Mouse (Mus musculus) gastrocnemius, postnatal 36 days (tissue): Measurements from ENCODE around the gene Slc24a2. TPM values are rescaled to one million over a fixed set of nuclear protein-coding genes. Genes with fewer than 3 reads are reported as not detected.

Experiments
- DNase-seq, 2 experiments: peaks; one replicate each; pipeline ENCODE4 v3.0.0; 2022
- intact Hi-C: fragments of 180-260 bp; cut with DNase I; formaldehyde crosslinking; loops from one replicate; pipeline ENCODE4 v1.15.1; 2025
- total RNA-seq, 2 experiments: library from RNA; stranded (reverse); gene quantifications; 2 replicates each; pipeline ENCODE4 v1.2.3; 2021

The Slc24a2 gene
- total RNA-seq, 2 experiments from 2014 or later: 0.23 to 0.27 TPM

- no peak for DNase-seq
- intact Hi-C loops: no loop called here
Observed at GRCm38 (mm10) chr4:86989301-86989700, 241.0 kb downstream of the Slc24a2 start.

- intact Hi-C loops: no loop called here
- no peak for DNase-seq
Observed at GRCm38 (mm10) chr4:86987846-86988245, 242.4 kb downstream of the Slc24a2 start.

- DNase-seq: no peak
- intact Hi-C loops: no loop called here
Observed at GRCm38 (mm10) chr4:86977272-86977671, 253.0 kb downstream of the Slc24a2 start.

GRCm38 (mm10) chr4:86957576-86958411 is 272.5 kb downstream of the Slc24a2 start:
- DNase-seq: peak in 1 of 2 experiments; percentile 16
- intact Hi-C loops: no loop called here

- intact Hi-C loops: no loop called here
Observed at GRCm38 (mm10) chr4:86955448-86955847, 274.8 kb downstream of the Slc24a2 start.

GRCm38 (mm10) chr4:86953519-86953918 is 276.8 kb downstream of the Slc24a2 start:
- no peak for DNase-seq
- intact Hi-C loops: no loop called here

More at GRCm38 (mm10) chr4:86955448-86955847, 274.8 kb downstream of the Slc24a2 start:
- DNase-seq: no peak

GRCm38 (mm10) chr4:86948794-86949193 is 281.5 kb downstream of the Slc24a2 start:
- intact Hi-C loops: no loop called here
- no peak for DNase-seq

- no peak for DNase-seq
- intact Hi-C loops: no loop called here
Observed at GRCm38 (mm10) chr4:86943296-86943695, 287.0 kb downstream of the Slc24a2 start.

- no peak for DNase-seq
- intact Hi-C loops: no loop called here
Observed at GRCm38 (mm10) chr4:86942656-86943055, 287.6 kb downstream of the Slc24a2 start.

- intact Hi-C loops: no loop called here
- DNase-seq: no peak
Observed at GRCm38 (mm10) chr4:86936706-86937105, 293.6 kb downstream of the Slc24a2 start.

GRCm38 (mm10) chr4:86936217-86936616 is 294.1 kb downstream of the Slc24a2 start:
- DNase-seq: no peak
- intact Hi-C loops: no loop called here
